Mouse (Mus musculus) MEL (cell line): Measurements from ENCODE around the gene Cntn1. TPM values are rescaled to one million over a fixed set of nuclear protein-coding genes. Genes with fewer than 3 reads are reported as not detected.

Source experiments
- DNase-seq: peaks from one replicate; pipeline ENCODE4 v3.0.0; 2011; ENCODE audit warnings: low read depth, low spot score
- H3K27ac ChIP-seq: 2 replicates; pipeline ENCODE4 v1.5.1; 2012; ENCODE audit warnings: low read depth, mild to moderate bottlenecking, control low read depth, low read length, moderate library complexity; ENCODE audit not compliant: control insufficient read depth
- H3K27me3 ChIP-seq, 2 experiments: fragments of 150-350 bp in 1 of 2; sonication (generic) in 1 of 2; 2 replicates each; pipeline ENCODE4 v1.6.1; 2012; ENCODE audit warnings: low read length in 2 of 2, mild to moderate bottlenecking in 2 of 2, improper control_type of control experiment in 1 of 2, moderate library complexity in 1 of 2; ENCODE audit not compliant: insufficient read depth in 2 of 2, control insufficient read depth in 1 of 2
- H3K36me3 ChIP-seq, 2 experiments: 2 replicates each; pipeline ENCODE4 v1.6.1; 2012 to 2014; ENCODE audit warnings: low read length in 2 of 2, improper control_type of control experiment in 1 of 2, inconsistent platforms in 1 of 2, mild to moderate bottlenecking in 1 of 2; ENCODE audit not compliant: insufficient read depth in 2 of 2, control insufficient read depth in 1 of 2
- H3K4me1 ChIP-seq, 2 experiments: fragments of 150-350 bp in 1 of 2; sonication (generic) in 1 of 2; 2 replicates each; pipeline ENCODE4 v1.6.1; 2012; ENCODE audit warnings: low read length in 2 of 2, improper control_type of control experiment in 1 of 2, mild to moderate bottlenecking in 1 of 2; ENCODE audit not compliant: insufficient read depth in 2 of 2, control insufficient read depth in 1 of 2
- H3K4me3 ChIP-seq, 2 experiments: fragments of 150-350 bp in 1 of 2; sonication (generic) in 1 of 2; 2 replicates each; pipeline ENCODE4 v1.5.1; 2012; ENCODE audit warnings: low read depth in 2 of 2, low read length in 2 of 2, mild to moderate bottlenecking in 2 of 2, moderate library complexity in 2 of 2, control low read depth in 1 of 2, improper control_type of control experiment in 1 of 2; ENCODE audit not compliant: control insufficient read depth in 1 of 2, insufficient read depth in 1 of 2
- H3K79me2 ChIP-seq: 2 replicates; pipeline ENCODE4 v1.6.1; 2012; ENCODE audit warnings: mild to moderate bottlenecking, low read length, moderate library complexity; ENCODE audit not compliant: control insufficient read depth, poor library complexity, insufficient read depth
- H3K9ac ChIP-seq: 2 replicates; pipeline ENCODE4 v1.6.1; 2012; ENCODE audit warnings: low read depth, mild to moderate bottlenecking, control low read depth, low read length, moderate library complexity; ENCODE audit not compliant: control insufficient read depth, poor library complexity, severe bottlenecking
- H3K9me3 ChIP-seq: fragments of 150-350 bp; sonication (generic); replicated peaks from 2 replicates; pipeline ENCODE4 v1.6.1; 2012; ENCODE audit warnings: mild to moderate bottlenecking, low read length, improper control_type of control experiment, moderate library complexity; ENCODE audit not compliant: insufficient read depth
- BHLHE40 ChIP-seq: IDR thresholded peaks from 2 replicates; pipeline ENCODE4 v1.6.1; 2012; ENCODE audit warnings: low read depth, mild to moderate bottlenecking, inconsistent platforms, low read length, improper control_type of control experiment, borderline replicate concordance
- E2F4 ChIP-seq: IDR thresholded peaks from 2 replicates; pipeline ENCODE4 v1.6.1; 2011; ENCODE audit warnings: low read depth, low read length, improper control_type of control experiment, borderline replicate concordance
- MAFK ChIP-seq: IDR thresholded peaks from 2 replicates; pipeline ENCODE4 v1.6.1; 2011; ENCODE audit warnings: low read depth, mild to moderate bottlenecking, low read length, improper control_type of control experiment, borderline replicate concordance
- MAZ ChIP-seq: IDR thresholded peaks from 2 replicates; pipeline ENCODE4 v1.6.1; 2012; ENCODE audit warnings: low read depth, mild to moderate bottlenecking, inconsistent platforms, low read length, improper control_type of control experiment
- MYC ChIP-seq: IDR thresholded peaks from 2 replicates; pipeline ENCODE4 v1.6.1; 2011; ENCODE audit warnings: low read depth, mild to moderate bottlenecking, low read length, improper control_type of control experiment, moderate library complexity
- NRF1 ChIP-seq: IDR thresholded peaks from 2 replicates; pipeline ENCODE4 v1.6.1; 2014; ENCODE audit warnings: low read depth, mild to moderate bottlenecking, inconsistent platforms, low read length, improper control_type of control experiment, moderate library complexity; ENCODE audit not compliant: poor library complexity, insufficient read depth, severe bottlenecking
- POLR2A ChIP-seq, 2 experiments: IDR thresholded peaks; 2 replicates each; pipeline ENCODE4 v1.6.1; 2011 to 2012; ENCODE audit warnings: low read length in 2 of 2, mild to moderate bottlenecking in 2 of 2, control low read depth in 1 of 2, improper control_type of control experiment in 1 of 2, low read depth in 1 of 2, moderate library complexity in 1 of 2; ENCODE audit not compliant: control insufficient read depth in 1 of 2, insufficient read depth in 1 of 2, poor library complexity in 1 of 2
- POLR2AphosphoS2 ChIP-seq: IDR thresholded peaks from 2 replicates; pipeline ENCODE4 v1.6.1; 2011; ENCODE audit warnings: low read length, improper control_type of control experiment
- POLR2AphosphoS5 ChIP-seq: IDR thresholded peaks from 2 replicates; pipeline ENCODE4 v1.6.1; 2012; ENCODE audit warnings: low read depth, borderline replicate concordance, mild to moderate bottlenecking, inconsistent platforms, low read length, moderate library complexity, mixed read lengths
- RAD21 ChIP-seq: IDR thresholded peaks from 2 replicates; pipeline ENCODE4 v1.6.1; 2011; ENCODE audit warnings: mild to moderate bottlenecking, low read depth, low read length, improper control_type of control experiment
- UBTF ChIP-seq: IDR thresholded peaks from 2 replicates; pipeline ENCODE4 v1.6.1; 2012; ENCODE audit warnings: low read depth, mild to moderate bottlenecking, inconsistent platforms, low read length, improper control_type of control experiment, moderate library complexity, borderline replicate concordance; ENCODE audit not compliant: insufficient read depth
- USF1 ChIP-seq: IDR thresholded peaks from 2 replicates; pipeline ENCODE4 v1.6.1; 2014; ENCODE audit warnings: low read depth, mild to moderate bottlenecking, inconsistent platforms, low read length, improper control_type of control experiment, moderate library complexity
- USF2 ChIP-seq, 2 experiments: IDR thresholded peaks; 2 replicates each; pipeline ENCODE4 v1.6.1; 2011 to 2012; ENCODE audit warnings: improper control_type of control experiment in 2 of 2, low read length in 2 of 2, borderline replicate concordance in 1 of 2, inconsistent platforms in 1 of 2, low read depth in 1 of 2, mild to moderate bottlenecking in 1 of 2; ENCODE audit not compliant: insufficient read depth in 1 of 2
- ZC3H11A ChIP-seq: IDR thresholded peaks from 2 replicates; pipeline ENCODE4 v1.6.1; 2012; ENCODE audit warnings: low read depth, mild to moderate bottlenecking, inconsistent platforms, low read length, improper control_type of control experiment
- ZMIZ1 ChIP-seq: IDR thresholded peaks from 2 replicates; pipeline ENCODE4 v1.6.1; 2012; ENCODE audit warnings: low read depth, mild to moderate bottlenecking, inconsistent platforms, low read length, improper control_type of control experiment, moderate library complexity
- polyA plus RNA-seq, 2 experiments: library from polyadenylated mRNA; stranded (reverse) in 1 of 2; unstranded in 1 of 2; fragments of >175 nt in 1 of 2; fragments of >200 nt in 1 of 2; gene quantifications; 2 replicates each; pipeline versions ENCODE4 v1.2.1 to v1.2.4; 2012; ENCODE audit warnings: low replicate concordance in 2 of 2, low read depth in 1 of 2; ENCODE audit not compliant: insufficient read length in 2 of 2, insufficient read depth in 1 of 2, missing spikeins in 1 of 2
- total RNA-seq: library from RNA; depleted of rRNA; stranded (reverse); fragments of 300-350 nt; gene quantifications from 2 replicates; pipeline ENCODE4 v1.2.3, GENCODE M21; 2012

Gene Cntn1
- total and polyA plus RNA-seq, 3 experiments: not detected

DNA sequence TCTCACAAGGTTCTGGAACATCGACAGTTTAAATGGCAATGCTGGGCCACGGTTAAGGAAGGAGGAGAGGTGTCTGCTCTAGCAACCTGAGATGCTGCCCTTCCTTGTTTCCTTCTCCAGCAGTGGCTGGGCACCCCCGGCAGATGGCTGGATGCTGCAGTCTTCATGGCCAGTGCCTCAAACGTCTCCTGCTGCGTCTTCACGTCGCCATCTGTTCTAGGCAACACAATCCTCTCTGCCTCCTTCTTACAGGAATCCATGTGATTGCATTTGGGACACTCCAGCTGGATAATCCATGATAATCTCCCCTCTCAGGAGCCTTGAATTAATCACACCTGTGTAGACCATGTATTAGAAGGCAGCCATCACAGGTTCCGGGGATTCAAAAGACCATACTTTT lies 4.9 kb upstream of the Cntn1 start:
- H3K4me3 ChIP-seq: no peak overlapping the region
- H3K27ac ChIP-seq: no peak overlapping the region
- no peaks in the 10 kb centered on the region for H3K79me2 ChIP-seq
- H3K27me3 ChIP-seq: no peaks in the 10 kb centered on the region
- TF ChIP-seq MYC (no peak), USF1 (no peak)
- no peaks in the 10 kb centered on the region for H3K9me3 ChIP-seq
- H3K9ac ChIP-seq: no peak overlapping the region
- H3K4me1 ChIP-seq: no peaks in the 10 kb centered on the region
- no peak for DNase-seq
- H3K36me3 ChIP-seq: no peaks in the 10 kb centered on the region

DNA sequence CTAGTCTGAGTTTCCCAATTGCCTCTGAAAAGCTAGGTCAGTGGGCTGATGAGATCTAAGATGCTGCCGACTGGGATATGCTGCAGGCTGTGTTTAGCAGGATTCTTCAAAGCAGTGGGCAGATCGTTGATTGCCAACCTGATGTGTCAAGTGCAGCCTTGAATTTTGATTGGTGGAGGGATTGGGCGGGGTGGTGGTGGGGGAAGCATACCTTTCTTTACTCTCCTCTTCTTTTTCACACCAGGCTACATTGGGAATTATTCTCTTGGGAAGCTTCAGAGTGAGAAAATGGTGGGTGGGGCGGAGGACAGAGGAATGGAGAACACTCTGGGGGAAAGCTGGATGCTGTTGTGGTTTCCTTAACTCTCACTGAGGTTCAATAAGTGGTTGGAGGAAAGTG lies 2.9 kb upstream of the Cntn1 start:
- H3K27ac ChIP-seq: no peak overlapping the region
- TF ChIP-seq MAZ (no peak), BHLHE40 (no peak)
- TF ChIP-seq, all 39 proteins: peak for 0
- H3K9ac ChIP-seq: no peak overlapping the region
- H3K27me3 ChIP-seq: no peaks in the 10 kb centered on the region
- H3K4me1 ChIP-seq: no peaks in the 10 kb centered on the region
- no peak overlapping the region for H3K4me3 ChIP-seq
- no peaks in the 10 kb centered on the region for H3K79me2 ChIP-seq
- no peak for DNase-seq
- H3K36me3 ChIP-seq: no peaks in the 10 kb centered on the region
- no peaks in the 10 kb centered on the region for H3K9me3 ChIP-seq

DNA sequence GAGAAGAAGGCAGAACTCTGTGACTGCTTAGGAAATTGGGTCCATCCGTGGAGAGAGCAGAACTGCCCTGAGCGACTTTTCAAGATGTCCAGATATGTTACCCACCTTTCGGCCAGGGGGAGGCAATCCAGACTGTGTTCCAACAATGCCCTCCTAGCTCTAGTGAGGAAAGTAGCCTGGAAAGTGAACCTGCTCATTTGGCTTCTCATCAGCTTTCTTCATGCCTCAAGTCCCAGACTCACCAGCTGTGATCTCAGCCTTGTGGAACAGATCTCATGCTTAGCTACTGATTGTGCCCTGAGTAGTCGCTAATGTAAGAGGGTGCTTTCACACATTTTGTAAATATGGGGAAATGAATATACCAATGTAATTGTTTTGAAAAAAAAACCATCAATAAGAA lies 2.4 kb upstream of the Cntn1 start:
- no peak overlapping the region for H3K27ac ChIP-seq
- H3K27me3 ChIP-seq: no peaks in the 10 kb centered on the region
- H3K9me3 ChIP-seq: no peaks in the 10 kb centered on the region
- H3K9ac ChIP-seq: no peak overlapping the region
- no peak for TF ChIP-seq RAD21
- no peak for TF ChIP-seq UBTF
- TF ChIP-seq MAFK: no peak
- no peak for TF ChIP-seq USF2 (IDR thresholded peaks at IDR 0.05; ENCODE audit: borderline replicate concordance in 1 of 2, insufficient read depth in 1 of 2, low read depth in 1 of 2, low read length in 2 of 2)
- no peak for TF ChIP-seq E2F4
- TF ChIP-seq POLR2A (IDR thresholded peaks at IDR 0.05; ENCODE audit: control insufficient read depth in 1 of 2, insufficient read depth in 1 of 2, low read depth in 1 of 2, low read length in 2 of 2, poor library complexity in 1 of 2): no peak
- TF ChIP-seq ZC3H11A: no peak
- TF ChIP-seq NRF1: no peak
- TF ChIP-seq POLR2AphosphoS2: no peak
- TF ChIP-seq POLR2AphosphoS5: no peak
- no peak for TF ChIP-seq ZMIZ1
- no peaks in the 10 kb centered on the region for H3K4me1 ChIP-seq
- H3K4me3 ChIP-seq: no peak overlapping the region
- no peaks in the 10 kb centered on the region for H3K79me2 ChIP-seq
- no peaks in the 10 kb centered on the region for H3K36me3 ChIP-seq
- no peak for DNase-seq
